Mouse (Mus musculus) heart, postnatal 0 days (tissue): ENCODE results near the gene Dlx5. TPM values are rescaled to one million over a fixed set of nuclear protein-coding genes. Genes with fewer than 3 reads are reported as not detected.

ENCODE experiments used
- ATAC-seq: fragments of 200-750 bp; cut with Nextera tagmentation; 2 replicates; pipeline ENCODE4 v1.8.0; 2017; ENCODE audit warnings: low read depth, moderate number of reproducible peaks, moderate library complexity; ENCODE audit not compliant: insufficient read depth
- DNase-seq: peaks from one replicate; pipeline ENCODE4 v3.0.0-alpha.2; 2016; ENCODE audit warnings: low spot score
- H3K27ac ChIP-seq: fragments of 300-500 bp; sonication (generic); 2 replicates; pipeline ENCODE4 v1.5.1; 2014; ENCODE audit warnings: low read depth, mild to moderate bottlenecking
- H3K27me3 ChIP-seq: fragments of 300-500 bp; sonication (generic); 2 replicates; pipeline ENCODE4 v1.6.1; 2014; ENCODE audit warnings: low read length, mixed read lengths; ENCODE audit not compliant: control insufficient read depth, insufficient read depth
- H3K36me3 ChIP-seq: fragments of 300-500 bp; sonication (generic); replicated peaks from 2 replicates; pipeline ENCODE4 v1.6.1; 2014; ENCODE audit warnings: low read length, mixed read lengths; ENCODE audit not compliant: control insufficient read depth, insufficient read depth
- H3K4me1 ChIP-seq: fragments of 300-500 bp; sonication (generic); 2 replicates; pipeline ENCODE4 v1.6.1; 2014; ENCODE audit warnings: antibody characterized with exemption; ENCODE audit not compliant: control insufficient read depth, insufficient read depth
- H3K4me2 ChIP-seq: fragments of 300-500 bp; sonication (generic); 2 replicates; pipeline ENCODE4 v1.6.1; 2014; ENCODE audit warnings: low read depth, mild to moderate bottlenecking, low read length, moderate library complexity
- H3K4me3 ChIP-seq: fragments of 300-500 bp; sonication (generic); 2 replicates; pipeline ENCODE4 v1.5.1; 2014; ENCODE audit warnings: low read depth, low read length
- H3K9ac ChIP-seq: fragments of 300-500 bp; sonication (generic); replicated peaks from 2 replicates; pipeline ENCODE4 v1.6.1; 2014; ENCODE audit warnings: low read depth, low read length, mixed read lengths
- H3K9me3 ChIP-seq: fragments of 300-500 bp; sonication (generic); replicated peaks from 2 replicates; pipeline ENCODE4 v1.6.1; 2016; ENCODE audit warnings: low read length; ENCODE audit not compliant: control insufficient read depth
- CTCF ChIP-seq: IDR thresholded peaks from 2 replicates; pipeline ENCODE4 v1.5.1; 2016; ENCODE audit warnings: antibody characterized with exemption, control low read depth, low read depth
- EP300 ChIP-seq: IDR thresholded peaks from 2 replicates; pipeline ENCODE4 v1.6.1; 2016; ENCODE audit warnings: antibody characterized with exemption, low read depth
- WGBS: fragments of 180-500 bp; shearing (Covaris S2); extraction: QIAGEN DNeasy Blood & Tissue Kit; methylation state at CpG from one replicate; pipeline ENCODE4 v1.1.7; 2014; 5-methylcytosine and 5-hydroxymethylcytosine counted together
- polyA plus RNA-seq: library from polyadenylated mRNA; unstranded; fragments of >200 nt; fragmentation: Nextera tagmentation; extraction: Ambion mirVana; gene quantifications from 2 replicates; pipeline ENCODE4 v1.2.1, GENCODE M21; 2015
- total RNA-seq: library from RNA; depleted of rRNA; stranded (reverse); fragments of >200 nt; gene quantifications from 2 replicates; pipeline ENCODE4 v1.2.3, GENCODE M21; 2014; ENCODE audit warnings: low replicate concordance; rRNA removed

Gene Dlx5
- total and polyA plus RNA-seq, 2 experiments from 2014 or later, result 0.68 TPM; not detected in 1

- H3K36me3 ChIP-seq, result no peaks in the 10 kb centered on the region
- DNase-seq (no peak), ATAC-seq (no peak)
- no peaks in the 10 kb centered on the region for H3K9me3 ChIP-seq
- no peak overlapping the region for H3K27ac ChIP-seq
- H3K9ac ChIP-seq, result no peak overlapping the region
- H3K4me3 ChIP-seq, result no peak overlapping the region
- H3K4me2 ChIP-seq, result no peak overlapping the region
- 12% methylated on average over 10 of the region's 10 CpGs for WGBS
- peaks cover 90% of the 10 kb centered on the region for H3K27me3 ChIP-seq
- H3K4me1 ChIP-seq, result no peaks in the 10 kb centered on the region
- TF ChIP-seq EP300, result no peak
- TF ChIP-seq CTCF, result no peak
These were observed 30.7 kb downstream of the Dlx5 start for GRCm38 (mm10) chr6:6851166-6851565.

GRCm38 (mm10) chr6:6850324-6851060, 31.4 kb downstream of the Dlx5 start:
- no peak for DNase-seq
- no peaks in the 10 kb centered on the region for H3K9me3 ChIP-seq
- ATAC-seq, result no peak
- no peaks in the 10 kb centered on the region for H3K36me3 ChIP-seq
- H3K4me1 ChIP-seq, result no peaks in the 10 kb centered on the region
- TF ChIP-seq CTCF, result no peak
- no peak for TF ChIP-seq EP300
- 6% methylated on average over 26 of the region's 26 CpGs for WGBS
- no peak overlapping the region for H3K9ac ChIP-seq
- H3K4me2 ChIP-seq, result no peak overlapping the region
- peaks cover 85% of the 10 kb centered on the region for H3K27me3 ChIP-seq
- no peak overlapping the region for H3K27ac ChIP-seq
- H3K4me3 ChIP-seq, result no peak overlapping the region

- no peaks in the 10 kb centered on the region for H3K4me1 ChIP-seq
- ATAC-seq, result no peak
- H3K9ac ChIP-seq, result no peak overlapping the region
- peaks cover 84% of the 10 kb centered on the region for H3K27me3 ChIP-seq
- no peaks in the 10 kb centered on the region for H3K36me3 ChIP-seq
- no peak overlapping the region for H3K27ac ChIP-seq
- no peak overlapping the region for H3K4me3 ChIP-seq
- TF ChIP-seq EP300, result no peak
- TF ChIP-seq CTCF, result no peak
- no peak for DNase-seq
- WGBS, result 4% methylated on average over 12 of the region's 12 CpGs
- no peaks in the 10 kb centered on the region for H3K9me3 ChIP-seq
- H3K4me2 ChIP-seq, result no peak overlapping the region
These were observed 32.1 kb downstream of the Dlx5 start for GRCm38 (mm10) chr6:6849744-6850143.

GRCm38 (mm10) chr6:6848541-6848940, 33.3 kb downstream of the Dlx5 start:
- TF ChIP-seq CTCF (no peak), EP300 (no peak)
- Histone ChIP-seq H3K36me3 (no peaks in the 10 kb centered on the region), H3K4me1 (no peaks in the 10 kb centered on the region), H3K4me3 (no peak overlapping the region), H3K27ac (no peak overlapping the region), H3K27me3 (peaks cover 74% of the 10 kb centered on the region), H3K9ac (no peak overlapping the region), H3K4me2 (no peak overlapping the region), H3K9me3 (no peaks in the 10 kb centered on the region)
- WGBS, result 48% methylated on average over 4 of the region's 4 CpGs
- ATAC-seq, result no peak
- DNase-seq, result no peak

- TF ChIP-seq CTCF, result no peak
- TF ChIP-seq EP300, result no peak
- no peak overlapping the region for H3K27ac ChIP-seq
- H3K9ac ChIP-seq, result no peak overlapping the region
- no peaks in the 10 kb centered on the region for H3K9me3 ChIP-seq
- H3K36me3 ChIP-seq, result no peaks in the 10 kb centered on the region
- H3K4me3 ChIP-seq, result no peak overlapping the region
- ATAC-seq (no peak), DNase-seq (no peak)
- H3K4me2 ChIP-seq, result no peak overlapping the region
- WGBS, result 70% methylated on average over 3 of the region's 3 CpGs
- H3K4me1 ChIP-seq, result no peaks in the 10 kb centered on the region
- no peaks in the 10 kb centered on the region for H3K27me3 ChIP-seq
These were observed 48.6 kb downstream of the Dlx5 start for GRCm38 (mm10) chr6:6833301-6833700.

GRCm38 (mm10) chr6:6830446-6830845, 51.4 kb downstream of the Dlx5 start:
- no peaks in the 10 kb centered on the region for H3K36me3 ChIP-seq
- no peaks in the 10 kb centered on the region for H3K27me3 ChIP-seq
- peak overlapping the region; percentile 51 for H3K27ac ChIP-seq
- H3K9me3 ChIP-seq, result no peaks in the 10 kb centered on the region
- H3K9ac ChIP-seq, result no peak overlapping the region
- WGBS, result 35% methylated on average over 7 of the region's 7 CpGs
- 0 out of 2 replicates have a peak overlapping the region, but pooled peaks have one; percentile 16 for H3K4me3 ChIP-seq
- H3K4me2 ChIP-seq, result peak overlapping the region; percentile 36
- no peak for TF ChIP-seq EP300
- TF ChIP-seq CTCF, result no peak
- ATAC-seq, result peak; percentile 67
- no peaks in the 10 kb centered on the region for H3K4me1 ChIP-seq
- DNase-seq, result peak; percentile 55

Other genes with a start within 250 kb of the Dlx5 start
- not detected in 2 replicates for gene Dlx6, start 18.8 kb downstream of the Dlx5 start, total RNA-seq
- not detected in 2 replicates for gene Dlx6, start 18.8 kb downstream of the Dlx5 start, polyA plus RNA-seq
- 1.7 and 3.9 TPM in 2 replicates for gene Sdhaf3, start 73.9 kb upstream of the Dlx5 start, total RNA-seq
- 4.9 and 5.6 TPM in 2 replicates for gene Sdhaf3, start 73.9 kb upstream of the Dlx5 start, polyA plus RNA-seq